Mouse (Mus musculus): ENCODE results near the gene Sec14l3.

GRCm38 (mm10) chr11:4127059-4127458, 62.4 kb downstream of the Sec14l3 start:
- TF ChIP-seq CTCF (IDR thresholded peaks at IDR 0.05; ENCODE audit: control insufficient read depth, insufficient read depth, low read length) (no peak), POLR2A (IDR thresholded peaks at IDR 0.05; ENCODE audit: borderline replicate concordance, control insufficient read depth, low read depth, low read length) (no peak)
